Comparison of ENCODE assay signal across 7 mouse cellular contexts in the genomic region with DNA sequence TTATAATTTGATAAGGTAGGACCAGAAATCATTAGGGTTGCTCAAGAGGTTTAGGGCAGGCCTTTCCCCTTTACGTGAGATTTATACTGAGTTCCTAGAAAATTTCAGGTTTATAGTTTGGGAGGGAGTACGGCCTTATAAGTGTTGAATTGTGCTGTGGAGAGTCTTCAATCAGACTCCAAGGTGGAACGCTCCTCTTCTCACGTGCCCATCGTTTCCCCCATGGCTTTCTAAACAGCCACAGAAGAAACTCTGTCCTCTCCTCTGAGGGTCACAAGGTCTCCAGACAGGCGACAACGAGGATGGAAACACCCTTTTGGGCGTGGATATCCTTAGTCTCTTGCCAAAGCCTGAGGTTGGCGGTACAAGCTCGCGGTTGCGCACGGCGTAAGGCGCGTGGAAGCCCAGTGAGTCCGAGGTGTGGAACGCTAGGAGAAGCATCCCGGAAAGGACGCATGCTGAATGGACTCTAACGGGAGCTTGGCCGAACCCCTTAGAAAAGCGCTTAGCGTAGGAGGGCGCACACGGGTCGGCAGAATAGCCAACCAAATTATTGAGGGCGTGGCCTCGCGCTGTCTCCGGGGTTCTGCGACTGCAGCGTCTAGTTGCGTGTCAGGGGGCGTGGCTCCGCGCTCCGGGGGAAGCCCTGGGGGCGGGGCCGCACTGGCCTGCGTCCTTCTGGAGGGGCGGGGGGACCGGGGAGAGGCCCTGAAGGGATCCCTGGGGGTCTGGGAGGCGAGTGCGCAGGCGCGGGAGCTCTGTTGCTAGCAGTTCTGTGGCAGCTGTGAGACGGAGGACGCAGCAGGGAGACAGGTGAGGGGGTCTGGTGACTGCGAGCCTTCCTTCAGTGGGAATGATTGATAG. TPM values are rescaled to one million over a fixed set of nuclear protein-coding genes. Genes with fewer than 3 reads are reported as not detected.
DNase-seq lines count a peak whose midpoint lies in the region; ATAC-seq lines count a peak whose summit lies in the region.

A gene (plus strand): TSS at position 738 of the 864 bp plus-strand sequence.

- H3K4me3 ChIP-seq in limb, embryonic 10.5 days, result peak within 1 kb of the TSS; percentile 65
- peak within 1 kb of the TSS; percentile 56 for H3K4me3 ChIP-seq in midbrain, embryonic 13.5 days (replicated peaks)

- H3K27me3 ChIP-seq in limb, embryonic 10.5 days (ENCODE audit: low read depth, poor library complexity, severe bottlenecking), result no peaks in the 10 kb centered on the region
- H3K27me3 ChIP-seq in midbrain, embryonic 13.5 days, result no peaks in the 10 kb centered on the region

- no peaks in the 10 kb centered on the region for H3K36me3 ChIP-seq in limb, embryonic 10.5 days
- H3K36me3 ChIP-seq in midbrain, embryonic 13.5 days, result peaks cover 7% of the 10 kb centered on the region; the same call in 1 of the 2 replicates

- DNase-seq in adrenal gland, adult 8-10 months, result peak; percentile 97
- peak; percentile 97 for DNase-seq in embryo, embryonic 9.5 days (ENCODE audit: extremely low spot score)
- DNase-seq in kidney, adult 11 months, result peak; percentile 93
- DNase-seq in limb, embryonic 10.5 days (ENCODE audit: low spot score), result peak; percentile 98
- peak; percentile 90 for DNase-seq in spleen, adult 12 weeks (ENCODE audit: low spot score)

- WGBS in limb, embryonic 10.5 days, result 4% methylated on average over 50 of the region's 50 CpGs
- WGBS in midbrain, embryonic 13.5 days, result 4% methylated on average over 50 of the region's 50 CpGs

- peak; percentile 66 for ATAC-seq in granulocyte monocyte progenitor cell, adult 5-6 weeks (replicated peaks; ENCODE audit: poor library complexity, severe bottlenecking)
- ATAC-seq in midbrain, embryonic 13.5 days, result peak; percentile 76

- no peaks in the 10 kb centered on the region for H3K9me3 ChIP-seq in limb, embryonic 10.5 days (replicated peaks)
- H3K9me3 ChIP-seq in midbrain, embryonic 13.5 days, result no peaks in the 10 kb centered on the region

- H3K4me2 ChIP-seq in midbrain, embryonic 13.5 days (replicated peaks), result peak within 1 kb of the TSS; percentile 70

- H3K9ac ChIP-seq in midbrain, embryonic 13.5 days (replicated peaks), result peak within 1 kb of the TSS; percentile 73

- H3K4me1 ChIP-seq in limb, embryonic 10.5 days, result peaks cover 15% of the 10 kb centered on the region
- H3K4me1 ChIP-seq in midbrain, embryonic 13.5 days (replicated peaks), result peaks cover 29% of the 10 kb centered on the region

- peak within 1 kb of the TSS; percentile 82 for H3K27ac ChIP-seq in limb, embryonic 10.5 days
- H3K27ac ChIP-seq in midbrain, embryonic 13.5 days, result peak within 1 kb of the TSS; percentile 74

RNA-seq across cellular contexts. Expression of the gene that starts here (rescaled TPM):
- 10 to 100 TPM; 10.0 to 15.3 (median 11.3) TPM for total RNA-seq in adrenal gland, adult 8-10 months (2022)
- 3.7 and 3.8 TPM in 2 replicates for total RNA-seq in granulocyte monocyte progenitor cell, adult 5-6 weeks (2014; fragmentation: Nextera tagmentation)
- total RNA-seq in granulocyte monocyte progenitor cell, adult 5-6 weeks (2017), result 1.4 and 2.8 TPM in 2 replicates
- 5.2 and 6.4 TPM in 2 replicates for polyA plus RNA-seq in limb, embryonic 10.5 days (2016; fragmentation: Nextera tagmentation; extraction: Ambion mirVana)
- 15.8 and 18.8 TPM in 2 replicates for polyA plus RNA-seq in midbrain, embryonic 13.5 days (2015; fragmentation: Nextera tagmentation; extraction: Ambion mirVana)

Comparison
In these comparisons a context has a peak if more than half of its experiments do, and no peak if none do; other contexts are left out.
1. Peak in every context shown above with its lines: DNase-seq, ATAC-seq, H3K4me3 ChIP-seq and H3K27ac ChIP-seq.